Mouse (Mus musculus): ENCODE results near the gene Tmem220. TPM values are rescaled to one million over a fixed set of nuclear protein-coding genes. Genes with fewer than 3 reads are reported as not detected.

Gene Tmem220
- polyA plus RNA-seq, 1 experiment from 2014 or later: 2.7 TPM

DNA sequence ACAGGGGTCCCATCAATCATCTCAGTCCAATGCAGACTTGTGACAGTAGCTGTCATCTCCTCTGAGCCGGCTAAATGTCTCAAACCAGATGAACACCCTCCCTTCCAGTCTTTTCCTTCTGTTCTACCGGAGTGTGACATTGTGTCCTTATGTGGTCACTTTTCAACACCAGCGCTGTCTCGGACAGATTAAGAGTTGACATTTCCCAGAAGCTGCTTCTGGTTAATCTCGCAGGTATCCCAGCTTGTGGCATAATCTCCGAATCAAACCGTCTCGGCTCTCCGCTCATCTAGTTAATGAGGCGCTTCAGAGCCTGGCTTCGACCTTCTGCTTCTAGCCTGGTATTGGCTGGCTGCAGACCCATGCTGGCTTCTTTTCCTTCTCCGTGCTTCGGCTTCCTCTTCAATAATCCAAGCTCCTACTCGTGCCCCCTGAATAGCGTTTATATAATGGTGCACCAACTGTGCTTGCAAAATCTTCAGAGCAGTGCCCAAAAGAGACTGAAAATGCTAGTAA is 47.7 kb downstream of the Tmem220 start:
- Histone ChIP-seq H3K27ac (replicated peaks) (no peak overlapping the region), H3K9ac (no peak overlapping the region), H3K36me3 (no peaks in the 10 kb centered on the region; the same call in 1 of the 2 replicates), H3K4me3 (no peak overlapping the region), H3K4me2 (peak overlapping the region; percentile 27), H3K9me3 (no peaks in the 10 kb centered on the region), H3K27me3 (replicated peaks) (peaks cover 9% of the 10 kb centered on the region; the same call in 1 of the 2 replicates), H3K4me1 (peaks cover 9% of the 10 kb centered on the region; the same call in 1 of the 2 replicates)
- no peak for ATAC-seq (ENCODE audit: extremely low read depth, insufficient number of reproducible peaks, low FRiP score, low TSS enrichment)
- WGBS: 41% methylated on average over 15 of the region's 15 CpGs

DNA sequence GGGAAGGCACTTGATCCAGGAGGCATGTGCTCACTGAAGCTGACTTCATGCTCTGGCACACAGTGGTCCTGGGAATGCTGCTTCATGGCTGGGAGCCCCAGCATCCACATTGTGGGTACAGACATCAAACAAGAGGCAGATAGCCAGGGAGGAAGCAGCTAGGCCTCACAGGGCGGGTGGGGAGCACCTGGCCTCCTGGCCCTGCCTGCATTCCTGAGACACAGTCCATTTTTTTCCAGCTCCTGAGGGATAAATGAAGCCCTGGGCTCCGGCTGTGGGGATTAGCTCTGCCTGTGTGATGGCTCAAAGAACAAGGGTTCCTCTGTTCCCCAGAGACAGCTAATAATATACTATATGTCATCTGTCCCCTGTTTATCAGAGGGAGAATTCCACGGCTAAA is 50.1 kb downstream of the Tmem220 start:
- Histone ChIP-seq H3K9me3 (no peaks in the 10 kb centered on the region), H3K4me2 (no peak overlapping the region), H3K9ac (no peak overlapping the region), H3K27ac (replicated peaks) (no peak overlapping the region), H3K4me1 (peaks cover 9% of the 10 kb centered on the region; the same call in 1 of the 2 replicates), H3K36me3 (no peaks in the 10 kb centered on the region), H3K4me3 (no peak overlapping the region), H3K27me3 (replicated peaks) (peaks cover 19% of the 10 kb centered on the region; the same call in 1 of the 2 replicates)
- 33% methylated on average over 3 of the region's 3 CpGs for WGBS
- no peak for ATAC-seq (ENCODE audit: extremely low read depth, insufficient number of reproducible peaks, low FRiP score, low TSS enrichment)

GRCm38 (mm10) chr11:67076781-67077180 is 51.8 kb downstream of the Tmem220 start:
- 77% methylated on average over 5 of the region's 5 CpGs for WGBS
- H3K9ac ChIP-seq: no peak overlapping the region
- no peaks in the 10 kb centered on the region for H3K36me3 ChIP-seq
- H3K27me3 ChIP-seq (replicated peaks): peaks cover 24% of the 10 kb centered on the region; the same call in 1 of the 2 replicates
- H3K4me1 ChIP-seq: peaks cover 20% of the 10 kb centered on the region
- no peak overlapping the region for H3K4me3 ChIP-seq
- no peak for ATAC-seq (ENCODE audit: extremely low read depth, insufficient number of reproducible peaks, low FRiP score, low TSS enrichment)
- no peak overlapping the region for H3K4me2 ChIP-seq
- H3K9me3 ChIP-seq: no peaks in the 10 kb centered on the region
- no peak overlapping the region for H3K27ac ChIP-seq (replicated peaks)

GRCm38 (mm10) chr11:67077435-67077834 is 52.5 kb downstream of the Tmem220 start:
- Histone ChIP-seq H3K4me3 (no peak overlapping the region), H3K9ac (no peak overlapping the region), H3K36me3 (no peaks in the 10 kb centered on the region), H3K9me3 (no peaks in the 10 kb centered on the region), H3K27me3 (replicated peaks) (peaks cover 29% of the 10 kb centered on the region), H3K27ac (replicated peaks) (no peak overlapping the region), H3K4me1 (peaks cover 18% of the 10 kb centered on the region), H3K4me2 (no peak overlapping the region)
- 35% methylated on average over 3 of the region's 3 CpGs for WGBS
- no peak for ATAC-seq (ENCODE audit: extremely low read depth, insufficient number of reproducible peaks, low FRiP score, low TSS enrichment)

- Histone ChIP-seq H3K9me3 (no peaks in the 10 kb centered on the region), H3K27ac (replicated peaks) (no peak within 1 kb of the TSS), H3K4me2 (no peak within 1 kb of the TSS), H3K36me3 (no peaks in the 10 kb centered on the region), H3K4me3 (no peak within 1 kb of the TSS), H3K4me1 (peaks cover 13% of the 10 kb centered on the region), H3K27me3 (replicated peaks) (peaks cover 29% of the 10 kb centered on the region), H3K9ac (no peak within 1 kb of the TSS)
- WGBS: 81% methylated on average over 5 of the region's 5 CpGs
- ATAC-seq (ENCODE audit: extremely low read depth, insufficient number of reproducible peaks, low FRiP score, low TSS enrichment): no peak
These were observed 53.0 kb downstream of the Tmem220 start, which contains the start of gene Myh3 for GRCm38 (mm10) chr11:67078000-67078399. Myh3 (plus strand) TSS chr11:67078300.

DNA sequence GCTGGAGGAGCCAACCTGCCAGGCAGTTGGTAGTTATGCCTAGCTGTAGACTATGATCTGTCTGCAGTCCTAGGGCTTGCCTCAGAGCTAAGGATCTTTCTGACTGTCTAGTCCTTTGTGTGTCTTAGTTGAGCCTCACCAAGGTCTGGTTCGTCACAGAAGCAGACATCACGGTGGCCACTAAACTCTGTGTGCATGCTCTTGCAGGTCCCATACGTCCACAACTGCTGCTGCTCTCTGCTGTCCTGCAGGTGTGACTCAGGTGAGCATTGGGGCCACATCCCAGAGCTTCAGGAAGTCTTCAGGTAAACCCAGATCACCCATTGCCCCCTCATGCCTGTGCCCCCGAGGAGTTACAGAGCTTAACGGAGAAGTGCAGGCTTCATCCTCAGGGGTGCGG is 53.9 kb downstream of the Tmem220 start:
- H3K9ac ChIP-seq: no peak overlapping the region
- WGBS: 83% methylated on average over 6 of the region's 6 CpGs
- no peaks in the 10 kb centered on the region for H3K9me3 ChIP-seq
- H3K36me3 ChIP-seq: no peaks in the 10 kb centered on the region
- H3K4me3 ChIP-seq: no peak overlapping the region
- H3K27me3 ChIP-seq (replicated peaks): peaks cover 34% of the 10 kb centered on the region
- no peak overlapping the region for H3K27ac ChIP-seq (replicated peaks)
- H3K4me1 ChIP-seq: peaks cover 13% of the 10 kb centered on the region
- no peak overlapping the region for H3K4me2 ChIP-seq
- no peak for ATAC-seq (ENCODE audit: extremely low read depth, insufficient number of reproducible peaks, low FRiP score, low TSS enrichment)

- Histone ChIP-seq H3K9me3 (no peaks in the 10 kb centered on the region), H3K4me1 (peaks cover 13% of the 10 kb centered on the region), H3K4me3 (no peak overlapping the region), H3K9ac (no peak overlapping the region), H3K27me3 (replicated peaks) (peaks cover 43% of the 10 kb centered on the region), H3K36me3 (no peaks in the 10 kb centered on the region), H3K4me2 (no peak overlapping the region), H3K27ac (replicated peaks) (no peak overlapping the region)
- WGBS: 71% methylated on average over 11 of the region's 11 CpGs
- no peak for ATAC-seq (ENCODE audit: extremely low read depth, insufficient number of reproducible peaks, low FRiP score, low TSS enrichment)
These were observed 54.8 kb downstream of the Tmem220 start for GRCm38 (mm10) chr11:67079740-67080139.

DNA sequence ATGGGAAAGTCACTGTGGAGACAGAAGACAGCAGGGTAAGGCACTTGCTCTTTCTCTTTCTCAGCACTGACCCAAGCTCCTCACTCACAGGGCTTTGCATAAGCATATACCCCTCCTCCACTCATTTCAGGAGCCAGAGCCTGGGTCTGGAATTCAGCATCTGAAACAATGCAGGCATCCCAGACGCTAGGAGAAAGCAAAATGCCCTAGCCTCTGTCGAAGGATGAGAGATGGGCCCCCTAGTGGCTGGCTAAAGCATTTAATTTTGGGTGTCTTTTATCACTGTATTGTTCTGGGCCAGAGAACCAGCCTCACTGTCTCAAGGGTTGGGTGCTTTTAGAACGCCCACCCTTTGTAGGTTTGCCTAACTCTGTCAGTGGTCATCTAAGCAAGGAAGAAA is 55.2 kb downstream of the Tmem220 start:
- 5% methylated on average over 3 of the region's 3 CpGs for WGBS
- Histone ChIP-seq H3K4me2 (no peak overlapping the region), H3K27ac (replicated peaks) (no peak overlapping the region), H3K9ac (no peak overlapping the region), H3K4me3 (no peak overlapping the region), H3K9me3 (no peaks in the 10 kb centered on the region), H3K4me1 (peaks cover 13% of the 10 kb centered on the region), H3K36me3 (no peaks in the 10 kb centered on the region), H3K27me3 (replicated peaks) (peaks cover 47% of the 10 kb centered on the region)
- no peak for ATAC-seq (ENCODE audit: extremely low read depth, insufficient number of reproducible peaks, low FRiP score, low TSS enrichment)

- H3K36me3 ChIP-seq: no peaks in the 10 kb centered on the region
- 4% methylated on average over 11 of the region's 11 CpGs for WGBS
- ATAC-seq (ENCODE audit: extremely low read depth, insufficient number of reproducible peaks, low FRiP score, low TSS enrichment): peak; percentile 45
- H3K9me3 ChIP-seq: no peaks in the 10 kb centered on the region
- H3K4me3 ChIP-seq: no peak overlapping the region; the same call in 1 of the 2 replicates
- no peak overlapping the region for H3K9ac ChIP-seq
- H3K27ac ChIP-seq (replicated peaks): no peak overlapping the region
- peaks cover 51% of the 10 kb centered on the region for H3K27me3 ChIP-seq (replicated peaks)
- peaks cover 13% of the 10 kb centered on the region for H3K4me1 ChIP-seq
- H3K4me2 ChIP-seq: peak overlapping the region; percentile 37
These were observed 56.2 kb downstream of the Tmem220 start for GRCm38 (mm10) chr11:67081125-67081649.

DNA sequence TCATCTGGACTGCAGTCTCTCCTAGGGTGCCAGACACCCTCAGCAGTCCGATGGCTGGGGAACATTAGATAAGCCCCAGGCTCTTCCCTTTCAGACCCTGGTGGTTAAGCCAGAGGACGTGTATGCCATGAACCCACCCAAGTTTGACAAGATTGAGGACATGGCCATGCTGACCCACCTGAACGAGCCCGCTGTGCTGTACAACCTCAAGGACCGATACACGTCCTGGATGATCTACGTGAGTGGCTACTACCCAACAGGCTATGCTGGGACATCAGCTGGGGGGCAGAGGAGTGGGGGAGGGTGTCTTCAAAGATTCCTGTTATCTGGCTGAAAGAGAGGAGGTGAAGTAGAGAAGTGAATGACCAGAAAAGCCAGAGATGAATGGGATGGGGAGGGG is 57.2 kb downstream of the Tmem220 start:
- H3K9me3 ChIP-seq: no peaks in the 10 kb centered on the region
- no peak overlapping the region for H3K4me3 ChIP-seq
- H3K36me3 ChIP-seq: no peaks in the 10 kb centered on the region
- H3K27ac ChIP-seq (replicated peaks): no peak overlapping the region
- H3K27me3 ChIP-seq (replicated peaks): peaks cover 59% of the 10 kb centered on the region
- 70% methylated on average over 7 of the region's 7 CpGs for WGBS
- H3K4me1 ChIP-seq: peaks cover 13% of the 10 kb centered on the region
- H3K9ac ChIP-seq: no peak overlapping the region
- ATAC-seq (ENCODE audit: extremely low read depth, insufficient number of reproducible peaks, low FRiP score, low TSS enrichment): no peak
- no peak overlapping the region for H3K4me2 ChIP-seq

- 71% methylated on average over 13 of the region's 13 CpGs for WGBS
- Histone ChIP-seq H3K36me3 (no peaks in the 10 kb centered on the region), H3K4me1 (peaks cover 13% of the 10 kb centered on the region), H3K9ac (no peak overlapping the region), H3K4me3 (no peak overlapping the region), H3K9me3 (no peaks in the 10 kb centered on the region), H3K4me2 (no peak overlapping the region), H3K27ac (replicated peaks) (no peak overlapping the region), H3K27me3 (replicated peaks) (peaks cover 65% of the 10 kb centered on the region)
- no peak for ATAC-seq (ENCODE audit: extremely low read depth, insufficient number of reproducible peaks, low FRiP score, low TSS enrichment)
These were observed 57.8 kb downstream of the Tmem220 start for GRCm38 (mm10) chr11:67082793-67083192.

DNA sequence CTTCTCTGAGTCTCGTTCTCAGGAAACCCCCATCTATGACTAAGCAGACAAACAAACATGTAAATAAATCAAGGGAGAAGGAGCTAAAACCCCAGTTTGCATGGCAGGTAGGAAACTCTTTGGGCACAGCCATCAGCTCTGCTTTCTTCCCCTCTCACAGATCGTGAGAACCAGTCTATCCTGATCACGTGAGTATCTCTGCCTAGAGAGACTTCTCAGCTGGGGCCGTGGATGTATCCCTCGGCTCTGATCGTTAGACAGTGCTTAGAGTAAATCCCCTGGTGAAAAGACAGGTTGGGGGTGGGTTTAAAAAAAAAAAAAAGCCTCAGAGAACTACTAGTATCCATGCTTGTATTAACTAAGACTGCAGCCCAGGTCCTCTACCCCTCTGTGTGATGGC is 58.3 kb downstream of the Tmem220 start:
- Histone ChIP-seq H3K4me2 (no peak overlapping the region), H3K4me1 (peaks cover 13% of the 10 kb centered on the region), H3K27ac (replicated peaks) (no peak overlapping the region), H3K9ac (no peak overlapping the region), H3K4me3 (no peak overlapping the region), H3K36me3 (no peaks in the 10 kb centered on the region), H3K9me3 (no peaks in the 10 kb centered on the region), H3K27me3 (replicated peaks) (peaks cover 66% of the 10 kb centered on the region)
- no peak for ATAC-seq (ENCODE audit: extremely low read depth, insufficient number of reproducible peaks, low FRiP score, low TSS enrichment)
- 62% methylated on average over 6 of the region's 6 CpGs for WGBS
